Mouse (Mus musculus): ENCODE results near the gene Nrbf2. TPM values are rescaled to one million over a fixed set of nuclear protein-coding genes. Genes with fewer than 3 reads are reported as not detected.

The Nrbf2 gene
- polyA plus RNA-seq, 1 experiment: 3.0 TPM

GRCm38 (mm10) chr10:67319016-67319725, 34.1 kb upstream of the Nrbf2 start:
- no peaks in the 10 kb centered on the region for H3K27me3 ChIP-seq (ENCODE audit: control insufficient read depth, insufficient read depth, low read length)

GRCm38 (mm10) chr10:67317931-67318460, 32.9 kb upstream of the Nrbf2 start:
- H3K27ac ChIP-seq (ENCODE audit: control insufficient read depth, insufficient read depth, low read depth, low read length): no peak overlapping the region
- TF ChIP-seq POLR2A (IDR thresholded peaks at IDR 0.05; ENCODE audit: control insufficient read depth, low read depth, low read length) (no peak), CTCF (IDR thresholded peaks at IDR 0.05; ENCODE audit: control insufficient read depth, insufficient read depth, insufficient replicate concordance, low read depth, low read length) (no peak)
- H3K4me3 ChIP-seq (ENCODE audit: control insufficient read depth, low read depth, low read length): no peak overlapping the region
- no peaks in the 10 kb centered on the region for H3K36me3 ChIP-seq (ENCODE audit: control insufficient read depth, insufficient read depth, low read length)
- no peaks in the 10 kb centered on the region for H3K4me1 ChIP-seq (ENCODE audit: control insufficient read depth, insufficient read depth, low read length)
- no peaks in the 10 kb centered on the region for H3K27me3 ChIP-seq (ENCODE audit: control insufficient read depth, insufficient read depth, low read length)

More at GRCm38 (mm10) chr10:67319016-67319725, 34.1 kb upstream of the Nrbf2 start:
- H3K27ac ChIP-seq (ENCODE audit: control insufficient read depth, insufficient read depth, low read depth, low read length): no peak overlapping the region
- no peaks in the 10 kb centered on the region for H3K4me1 ChIP-seq (ENCODE audit: control insufficient read depth, insufficient read depth, low read length)
- no peaks in the 10 kb centered on the region for H3K36me3 ChIP-seq (ENCODE audit: control insufficient read depth, insufficient read depth, low read length)
- H3K4me3 ChIP-seq (ENCODE audit: control insufficient read depth, low read depth, low read length): no peak overlapping the region
- TF ChIP-seq CTCF (IDR thresholded peaks at IDR 0.05; ENCODE audit: control insufficient read depth, insufficient read depth, insufficient replicate concordance, low read depth, low read length) (no peak), POLR2A (IDR thresholded peaks at IDR 0.05; ENCODE audit: control insufficient read depth, low read depth, low read length) (no peak)

- no peak overlapping the region for H3K4me3 ChIP-seq (ENCODE audit: control insufficient read depth, low read depth, low read length)
- H3K27ac ChIP-seq (ENCODE audit: control insufficient read depth, insufficient read depth, low read depth, low read length): no peak overlapping the region
- no peaks in the 10 kb centered on the region for H3K4me1 ChIP-seq (ENCODE audit: control insufficient read depth, insufficient read depth, low read length)
- no peaks in the 10 kb centered on the region for H3K27me3 ChIP-seq (ENCODE audit: control insufficient read depth, insufficient read depth, low read length)
- peak; percentile 46; the same call in 1 of the 2 replicates for TF ChIP-seq CTCF (IDR thresholded peaks at IDR 0.05; ENCODE audit: control insufficient read depth, insufficient read depth, insufficient replicate concordance, low read depth, low read length)
- TF ChIP-seq POLR2A (IDR thresholded peaks at IDR 0.05; ENCODE audit: control insufficient read depth, low read depth, low read length): no peak
- no peaks in the 10 kb centered on the region for H3K36me3 ChIP-seq (ENCODE audit: control insufficient read depth, insufficient read depth, low read length)
These were observed 29.8 kb upstream of the Nrbf2 start for GRCm38 (mm10) chr10:67314811-67315435.

GRCm38 (mm10) chr10:67312456-67312855, 27.4 kb upstream of the Nrbf2 start:
- no peaks in the 10 kb centered on the region for H3K4me1 ChIP-seq (ENCODE audit: control insufficient read depth, insufficient read depth, low read length)
- H3K27ac ChIP-seq (ENCODE audit: control insufficient read depth, insufficient read depth, low read depth, low read length): no peak overlapping the region
- no peak for TF ChIP-seq POLR2A (IDR thresholded peaks at IDR 0.05; ENCODE audit: control insufficient read depth, low read depth, low read length)
- TF ChIP-seq CTCF (IDR thresholded peaks at IDR 0.05; ENCODE audit: control insufficient read depth, insufficient read depth, insufficient replicate concordance, low read depth, low read length): no peak
- no peaks in the 10 kb centered on the region for H3K36me3 ChIP-seq (ENCODE audit: control insufficient read depth, insufficient read depth, low read length)
- H3K27me3 ChIP-seq (ENCODE audit: control insufficient read depth, insufficient read depth, low read length): no peaks in the 10 kb centered on the region
- no peak overlapping the region for H3K4me3 ChIP-seq (ENCODE audit: control insufficient read depth, low read depth, low read length)

GRCm38 (mm10) chr10:67311277-67311959, 26.3 kb upstream of the Nrbf2 start:
- Histone ChIP-seq H3K27me3 (ENCODE audit: control insufficient read depth, insufficient read depth, low read length) (no peaks in the 10 kb centered on the region), H3K27ac (ENCODE audit: control insufficient read depth, insufficient read depth, low read depth, low read length) (no peak overlapping the region)
- TF ChIP-seq CTCF (IDR thresholded peaks at IDR 0.05; ENCODE audit: control insufficient read depth, insufficient read depth, insufficient replicate concordance, low read depth, low read length): peak; percentile 41; the same call in 1 of the 2 replicates
- no peak for TF ChIP-seq POLR2A (IDR thresholded peaks at IDR 0.05; ENCODE audit: control insufficient read depth, low read depth, low read length)

GRCm38 (mm10) chr10:67309483-67310138, 24.5 kb upstream of the Nrbf2 start:
- H3K27ac ChIP-seq (ENCODE audit: control insufficient read depth, insufficient read depth, low read depth, low read length): no peak overlapping the region
- H3K4me1 ChIP-seq (ENCODE audit: control insufficient read depth, insufficient read depth, low read length): no peaks in the 10 kb centered on the region
- no peaks in the 10 kb centered on the region for H3K36me3 ChIP-seq (ENCODE audit: control insufficient read depth, insufficient read depth, low read length)
- TF ChIP-seq CTCF (IDR thresholded peaks at IDR 0.05; ENCODE audit: control insufficient read depth, insufficient read depth, insufficient replicate concordance, low read depth, low read length) (no peak), POLR2A (IDR thresholded peaks at IDR 0.05; ENCODE audit: control insufficient read depth, low read depth, low read length) (no peak)
- no peak overlapping the region for H3K4me3 ChIP-seq (ENCODE audit: control insufficient read depth, low read depth, low read length)
- no peaks in the 10 kb centered on the region for H3K27me3 ChIP-seq (ENCODE audit: control insufficient read depth, insufficient read depth, low read length)

More at GRCm38 (mm10) chr10:67311277-67311959, 26.3 kb upstream of the Nrbf2 start:
- H3K4me3 ChIP-seq (ENCODE audit: control insufficient read depth, low read depth, low read length): no peak overlapping the region
- H3K4me1 ChIP-seq (ENCODE audit: control insufficient read depth, insufficient read depth, low read length): no peaks in the 10 kb centered on the region
- no peaks in the 10 kb centered on the region for H3K36me3 ChIP-seq (ENCODE audit: control insufficient read depth, insufficient read depth, low read length)
